Mouse (Mus musculus): ENCODE results near the gene Csde1. TPM values are rescaled to one million over a fixed set of nuclear protein-coding genes. Genes with fewer than 3 reads are reported as not detected.

The Csde1 gene
- polyA plus RNA-seq, 1 experiment from 2014 or later: 433 TPM

DNA sequence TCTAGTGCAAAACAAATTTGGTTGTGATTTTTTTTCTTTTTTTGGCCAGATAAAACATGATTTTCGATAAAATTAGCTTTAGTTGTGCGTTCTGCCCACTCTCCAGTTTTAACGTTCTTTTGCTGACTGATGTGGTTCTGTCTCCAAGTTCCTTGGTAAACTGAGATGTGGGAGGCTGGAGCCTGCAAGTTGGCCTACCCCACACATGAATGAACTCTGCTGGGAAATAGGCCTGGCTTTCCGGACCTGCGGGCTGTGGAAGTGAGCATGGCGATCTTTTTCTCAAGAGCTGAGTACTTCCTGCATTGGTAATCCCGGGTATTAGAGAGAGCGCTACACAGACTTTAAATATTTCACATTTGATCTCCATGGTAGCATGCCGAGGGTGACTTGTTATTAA, 55.6 kb downstream of the Csde1 start:
- Histone ChIP-seq H3K4me3 (no peak overlapping the region), H3K36me3 (replicated peaks) (peaks cover 4% of the 10 kb centered on the region; the same call in 1 of the 2 replicates), H3K27me3 (ENCODE audit: poor library complexity, severe bottlenecking) (no peaks in the 10 kb centered on the region), H3K27ac (no peak overlapping the region), H3K9me3 (no peaks in the 10 kb centered on the region), H3K4me1 (no peaks in the 10 kb centered on the region)
- WGBS: 91% methylated on average over 9 of the region's 9 CpGs
- no peak for DNase-seq (ENCODE audit: extremely low spot score, low spot score)

DNA sequence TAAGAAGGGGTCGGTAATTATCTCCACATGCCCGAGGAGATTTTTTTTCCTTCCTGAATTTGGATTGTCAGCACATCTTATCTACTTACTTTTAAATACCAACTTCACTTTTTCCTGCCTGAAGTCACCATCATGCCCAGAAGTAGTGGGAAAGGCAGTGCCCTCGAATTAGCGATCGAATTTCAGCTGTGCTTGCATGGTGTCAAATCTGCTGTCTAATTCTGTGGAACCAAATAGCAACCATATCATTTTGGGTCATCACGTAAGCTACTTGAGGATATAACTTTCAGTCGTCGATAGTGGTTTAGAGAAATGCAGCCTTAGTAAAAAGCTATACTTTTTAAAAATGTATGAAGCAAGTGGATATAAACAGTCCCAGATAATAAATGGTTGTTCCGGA, 56.2 kb downstream of the Csde1 start:
- H3K4me3 ChIP-seq: no peak overlapping the region
- H3K36me3 ChIP-seq (replicated peaks): 0 out of 2 replicates have a peak, but pooled peaks cover under 1% of the 10 kb centered on the region
- no peak for DNase-seq (ENCODE audit: extremely low spot score, low spot score)
- no peaks in the 10 kb centered on the region for H3K4me1 ChIP-seq
- no peaks in the 10 kb centered on the region for H3K27me3 ChIP-seq (ENCODE audit: poor library complexity, severe bottlenecking)
- H3K9me3 ChIP-seq: no peaks in the 10 kb centered on the region
- WGBS: 92% methylated on average over 9 of the region's 9 CpGs
- no peak overlapping the region for H3K27ac ChIP-seq

DNA sequence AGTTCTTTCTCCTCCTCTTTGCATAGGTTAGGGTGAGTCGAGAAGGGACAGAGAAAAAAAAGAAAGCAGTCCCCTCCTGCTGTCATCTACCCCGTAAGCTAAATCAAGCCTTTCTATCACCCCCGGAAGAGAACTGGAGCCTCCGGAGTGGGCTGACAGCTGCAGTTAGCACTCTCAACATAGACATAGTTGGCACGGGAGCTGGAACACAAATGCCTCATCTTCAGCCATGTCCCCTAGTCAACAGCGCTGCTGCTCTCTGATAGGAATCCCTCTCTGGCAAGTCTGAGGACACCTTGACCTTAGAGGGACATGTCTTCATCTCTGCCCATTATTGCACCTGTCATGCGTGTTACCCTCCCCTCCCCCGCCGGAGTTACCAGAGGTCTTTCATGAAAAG, 59.1 kb downstream of the Csde1 start:
- Histone ChIP-seq H3K27ac (no peak overlapping the region), H3K9me3 (no peaks in the 10 kb centered on the region), H3K4me3 (no peak overlapping the region), H3K4me1 (no peaks in the 10 kb centered on the region), H3K27me3 (ENCODE audit: poor library complexity, severe bottlenecking) (no peaks in the 10 kb centered on the region), H3K36me3 (replicated peaks) (no peaks in the 10 kb centered on the region)
- no peak for DNase-seq (ENCODE audit: extremely low spot score, low spot score)
- 86% methylated on average over 9 of the region's 9 CpGs for WGBS

GRCm38 (mm10) chr3:103081051-103081450, 60.8 kb downstream of the Csde1 start:
- H3K9me3 ChIP-seq: no peaks in the 10 kb centered on the region
- no peak overlapping the region for H3K27ac ChIP-seq
- 70% methylated on average over 11 of the region's 11 CpGs for WGBS
- DNase-seq (ENCODE audit: extremely low spot score, low spot score): no peak
- no peaks in the 10 kb centered on the region for H3K4me1 ChIP-seq
- no peak overlapping the region for H3K4me3 ChIP-seq
- H3K27me3 ChIP-seq (ENCODE audit: poor library complexity, severe bottlenecking): no peaks in the 10 kb centered on the region
- no peaks in the 10 kb centered on the region for H3K36me3 ChIP-seq (replicated peaks)

DNA sequence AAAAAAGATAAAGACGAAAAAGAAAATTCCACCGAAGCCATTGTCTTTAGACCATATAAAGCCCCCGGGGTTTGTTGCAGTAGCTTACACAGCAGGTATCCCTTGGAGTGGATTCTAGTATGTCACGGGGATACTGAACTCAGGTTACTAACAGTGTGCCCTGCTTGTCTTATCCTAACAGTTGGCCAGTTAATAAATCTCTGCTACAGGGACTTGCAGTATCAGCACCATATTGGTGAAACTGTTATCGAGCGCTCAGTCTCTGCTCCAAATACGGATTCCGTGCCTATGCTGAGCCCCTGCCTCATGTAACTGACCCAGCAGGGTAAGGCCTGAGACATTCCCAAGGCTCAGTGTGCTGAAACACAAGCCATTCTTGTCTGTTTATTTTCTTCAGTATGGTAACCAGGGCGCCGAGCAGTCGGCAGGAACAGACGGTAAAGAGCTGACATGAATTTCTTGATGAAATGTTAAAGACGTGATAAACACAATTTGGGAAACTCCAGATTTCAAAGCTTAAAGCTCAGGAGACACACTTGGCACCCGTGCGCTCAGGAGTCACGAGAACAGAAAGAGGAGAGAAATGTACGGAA, 61.7 kb downstream of the Csde1 start:
- DNase-seq (ENCODE audit: extremely low spot score, low spot score): no peak
- Histone ChIP-seq H3K27me3 (ENCODE audit: poor library complexity, severe bottlenecking) (no peaks in the 10 kb centered on the region), H3K9me3 (no peaks in the 10 kb centered on the region), H3K27ac (no peak overlapping the region), H3K4me1 (no peaks in the 10 kb centered on the region), H3K4me3 (no peak overlapping the region), H3K36me3 (replicated peaks) (no peaks in the 10 kb centered on the region)
- WGBS: 91% methylated on average over 17 of the region's 17 CpGs

GRCm38 (mm10) chr3:103082761-103083160, 62.5 kb downstream of the Csde1 start:
- Histone ChIP-seq H3K36me3 (replicated peaks) (no peaks in the 10 kb centered on the region), H3K9me3 (no peaks in the 10 kb centered on the region), H3K4me1 (no peaks in the 10 kb centered on the region), H3K27ac (no peak overlapping the region), H3K4me3 (no peak overlapping the region), H3K27me3 (ENCODE audit: poor library complexity, severe bottlenecking) (no peaks in the 10 kb centered on the region)
- no peak for DNase-seq (ENCODE audit: extremely low spot score, low spot score)
- 90% methylated on average over 5 of the region's 5 CpGs for WGBS

GRCm38 (mm10) chr3:103085986-103086385, 65.8 kb downstream of the Csde1 start:
- no peaks in the 10 kb centered on the region for H3K9me3 ChIP-seq
- no peak overlapping the region for H3K27ac ChIP-seq
- no peaks in the 10 kb centered on the region for H3K27me3 ChIP-seq (ENCODE audit: poor library complexity, severe bottlenecking)
- no peaks in the 10 kb centered on the region for H3K36me3 ChIP-seq (replicated peaks)
- no peak overlapping the region for H3K4me3 ChIP-seq
- DNase-seq (ENCODE audit: extremely low spot score, low spot score): no peak
- H3K4me1 ChIP-seq: no peaks in the 10 kb centered on the region
- WGBS: 84% methylated on average over 3 of the region's 3 CpGs

- H3K9me3 ChIP-seq: no peaks in the 10 kb centered on the region
These were observed 71.5 kb downstream of the Csde1 start for GRCm38 (mm10) chr3:103091753-103092152.

DNA sequence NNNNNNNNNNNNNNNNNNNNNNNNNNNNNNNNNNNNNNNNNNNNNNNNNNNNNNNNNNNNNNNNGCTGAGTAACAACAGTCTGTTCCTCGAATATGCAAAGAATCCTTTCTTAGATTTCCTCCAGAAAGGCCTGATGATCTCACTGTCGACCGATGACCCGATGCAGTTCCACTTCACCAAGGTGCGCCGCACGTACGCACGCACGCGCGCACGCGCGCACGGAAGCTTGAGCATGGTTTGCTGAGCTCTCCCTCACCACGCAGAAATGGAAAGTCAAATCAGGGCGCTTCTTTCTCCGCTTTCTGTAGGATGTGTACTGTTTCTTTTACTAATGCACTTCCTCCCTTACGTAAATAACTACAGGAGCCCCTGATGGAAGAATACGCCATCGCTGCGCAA, 78.4 kb downstream of the Csde1 start:
- Histone ChIP-seq H3K4me3 (no peak overlapping the region), H3K9me3 (no peaks in the 10 kb centered on the region), H3K27me3 (ENCODE audit: poor library complexity, severe bottlenecking) (peaks cover 32% of the 10 kb centered on the region), H3K36me3 (replicated peaks) (no peaks in the 10 kb centered on the region), H3K27ac (no peak overlapping the region), H3K4me1 (peaks cover 13% of the 10 kb centered on the region)
- DNase-seq (ENCODE audit: extremely low spot score, low spot score): no peak
- 81% methylated on average over 23 of the region's 23 CpGs for WGBS

More at GRCm38 (mm10) chr3:103091753-103092152, 71.5 kb downstream of the Csde1 start:
- WGBS: 97% methylated on average over 2 of the region's 2 CpGs
- DNase-seq (ENCODE audit: extremely low spot score, low spot score): no peak
- Histone ChIP-seq H3K4me1 (no peaks in the 10 kb centered on the region), H3K4me3 (no peak overlapping the region), H3K36me3 (replicated peaks) (no peaks in the 10 kb centered on the region), H3K27me3 (ENCODE audit: poor library complexity, severe bottlenecking) (no peaks in the 10 kb centered on the region), H3K27ac (no peak overlapping the region)

DNA sequence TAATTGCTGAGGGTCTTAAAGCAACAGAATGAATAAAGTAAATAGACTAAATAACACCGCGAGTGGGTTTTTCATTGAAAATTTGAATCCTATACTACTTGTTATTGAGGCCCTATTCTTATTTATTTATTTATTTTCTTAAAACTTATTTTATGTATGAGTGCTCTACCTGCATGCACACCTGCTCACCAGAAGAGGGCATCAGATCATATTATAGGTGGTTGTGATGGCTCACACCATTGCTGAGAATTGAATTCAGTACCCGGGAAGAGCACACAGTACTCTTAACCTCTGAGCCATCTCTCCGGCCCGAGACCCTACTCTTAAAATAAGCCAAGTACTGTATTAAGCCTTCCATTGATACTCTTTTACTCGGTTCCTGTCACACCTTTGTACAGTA, 79.4 kb downstream of the Csde1 start:
- Histone ChIP-seq H3K27ac (no peak overlapping the region), H3K36me3 (replicated peaks) (no peaks in the 10 kb centered on the region), H3K27me3 (ENCODE audit: poor library complexity, severe bottlenecking) (peaks cover 42% of the 10 kb centered on the region), H3K9me3 (no peaks in the 10 kb centered on the region), H3K4me1 (peaks cover 13% of the 10 kb centered on the region), H3K4me3 (no peak overlapping the region)
- 86% methylated on average over 6 of the region's 6 CpGs for WGBS
- no peak for DNase-seq (ENCODE audit: extremely low spot score, low spot score)

GRCm38 (mm10) chr3:103100735-103101134, 80.5 kb downstream of the Csde1 start:
- no peaks in the 10 kb centered on the region for H3K9me3 ChIP-seq
- peaks cover 46% of the 10 kb centered on the region for H3K27me3 ChIP-seq (ENCODE audit: poor library complexity, severe bottlenecking)
- H3K4me3 ChIP-seq: no peak overlapping the region
- H3K4me1 ChIP-seq: peaks cover 13% of the 10 kb centered on the region
- DNase-seq (ENCODE audit: extremely low spot score, low spot score): no peak
- no peak overlapping the region for H3K27ac ChIP-seq
- WGBS: 82% methylated on average over 2 of the region's 2 CpGs
- H3K36me3 ChIP-seq (replicated peaks): no peaks in the 10 kb centered on the region

DNA sequence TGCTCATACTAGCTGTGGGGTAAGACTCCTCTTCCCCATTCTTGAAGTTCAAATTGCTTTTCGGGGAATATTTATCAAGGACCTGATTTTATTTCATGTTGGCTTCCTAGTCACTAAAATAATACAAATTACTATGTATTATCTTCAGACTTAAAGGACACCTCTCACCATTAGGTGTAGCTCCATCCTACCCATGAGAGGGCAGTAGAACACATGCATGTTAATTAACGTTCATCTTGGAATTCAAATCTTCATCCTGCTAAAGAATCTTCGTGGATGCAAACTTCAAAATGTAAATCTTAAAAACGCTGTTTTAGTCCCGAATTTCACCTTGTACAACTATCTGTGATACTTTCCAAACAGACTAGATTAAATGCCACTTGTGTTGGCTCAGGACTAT, 81.0 kb downstream of the Csde1 start:
- Histone ChIP-seq H3K4me1 (peaks cover 13% of the 10 kb centered on the region), H3K36me3 (replicated peaks) (no peaks in the 10 kb centered on the region), H3K27ac (no peak overlapping the region), H3K4me3 (no peak overlapping the region), H3K9me3 (no peaks in the 10 kb centered on the region), H3K27me3 (ENCODE audit: poor library complexity, severe bottlenecking) (peaks cover 46% of the 10 kb centered on the region)
- WGBS: 72% methylated on average over 5 of the region's 5 CpGs
- DNase-seq (ENCODE audit: extremely low spot score, low spot score): no peak

DNA sequence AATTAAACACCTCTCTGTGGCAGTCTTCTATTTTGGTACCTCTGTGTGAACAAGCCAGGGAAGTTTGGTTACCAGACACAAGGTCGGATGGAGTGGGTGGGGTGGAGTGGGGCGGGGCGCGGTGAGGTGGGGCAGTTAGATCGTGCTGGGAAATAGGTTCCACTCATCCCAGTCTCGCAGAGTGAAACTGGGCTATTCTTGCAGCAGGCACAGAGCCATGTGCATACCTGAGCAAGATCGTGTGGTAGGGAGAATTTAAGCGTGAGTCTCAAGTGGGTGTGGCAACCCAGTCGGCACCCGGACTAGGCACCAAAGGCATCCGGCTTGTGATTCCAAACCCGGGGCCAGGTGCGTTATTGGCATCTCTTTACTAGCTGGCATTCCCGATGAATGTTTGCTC, 81.7 kb downstream of the Csde1 start:
- Histone ChIP-seq H3K9me3 (no peaks in the 10 kb centered on the region), H3K27ac (0 out of 2 replicates have a peak overlapping the region, but pooled peaks have one; percentile 81), H3K4me1 (peaks cover 13% of the 10 kb centered on the region), H3K27me3 (ENCODE audit: poor library complexity, severe bottlenecking) (peaks cover 46% of the 10 kb centered on the region), H3K4me3 (peak overlapping the region; percentile 75), H3K36me3 (replicated peaks) (no peaks in the 10 kb centered on the region)
- WGBS: 4% methylated on average over 14 of the region's 14 CpGs
- no peak for DNase-seq (ENCODE audit: extremely low spot score, low spot score)
